Mouse (Mus musculus) thymus, adult 2 months (tissue): ENCODE measurements around the gene Map3k1.

Experiments used
- CTCF ChIP-seq: fragments of 200-500 bp; IDR thresholded peaks from 2 replicates; pipeline ENCODE4 v1.5.1; 2012; ENCODE audit warnings: mild to moderate bottlenecking, control low read depth, low read length, moderate library complexity, borderline replicate concordance; ENCODE audit not compliant: control insufficient read depth, poor library complexity, insufficient read depth; ENCODE audit errors: extremely low read depth
- POLR2A ChIP-seq: fragments of 200-500 bp; IDR thresholded peaks from 2 replicates; pipeline ENCODE4 v1.6.1; 2012; ENCODE audit warnings: mild to moderate bottlenecking, low read length, control low read depth, moderate library complexity; ENCODE audit not compliant: control insufficient read depth, poor library complexity, insufficient read depth; ENCODE audit errors: extremely low read depth

GRCm38 (mm10) chr13:111798044-111798443, 10.7 kb downstream of the Map3k1 start:
- TF ChIP-seq POLR2A (no peak), CTCF (no peak)
